Mouse (Mus musculus) adrenal gland, postnatal 36 days (tissue): ENCODE measurements at regions not wholly inside any gene's neighbourhood (a gene's known extent, or its start where the extent isn't known, plus 50 kb on each side); places are given as distances from the start of the nearest gene placed in this dataset.
"Not testable (repeated sequence)": the region's sequence is repeated elsewhere in the genome, so short reads cannot be mapped to it uniquely, and the experiment has no call there.

Source experiments
- DNase-seq, 2 experiments: peaks; one replicate each; pipeline ENCODE4 v3.0.0; 2021; ENCODE audit warnings: mixed read lengths in 1 of 2

DNA sequence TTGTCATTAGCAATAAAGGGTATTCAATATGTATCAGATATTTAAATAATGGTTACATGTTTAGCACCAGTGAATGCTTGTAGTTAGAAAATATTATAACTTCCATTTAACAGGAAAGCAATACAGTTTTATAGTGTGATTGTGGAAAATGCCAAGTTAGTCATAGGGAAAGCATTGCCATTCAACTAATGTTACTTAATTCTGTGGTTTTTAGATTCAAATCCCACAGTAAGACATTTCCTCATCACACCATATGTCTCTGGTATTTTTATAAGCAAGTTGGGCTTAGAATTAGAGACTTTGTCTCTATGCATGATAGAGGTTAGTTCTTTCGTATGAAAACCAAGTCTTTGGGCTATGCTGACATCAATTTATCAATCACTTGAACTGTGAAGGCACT, 133.0 kb downstream of the Prr30 start:
- DNase-seq, result no peak

DNA sequence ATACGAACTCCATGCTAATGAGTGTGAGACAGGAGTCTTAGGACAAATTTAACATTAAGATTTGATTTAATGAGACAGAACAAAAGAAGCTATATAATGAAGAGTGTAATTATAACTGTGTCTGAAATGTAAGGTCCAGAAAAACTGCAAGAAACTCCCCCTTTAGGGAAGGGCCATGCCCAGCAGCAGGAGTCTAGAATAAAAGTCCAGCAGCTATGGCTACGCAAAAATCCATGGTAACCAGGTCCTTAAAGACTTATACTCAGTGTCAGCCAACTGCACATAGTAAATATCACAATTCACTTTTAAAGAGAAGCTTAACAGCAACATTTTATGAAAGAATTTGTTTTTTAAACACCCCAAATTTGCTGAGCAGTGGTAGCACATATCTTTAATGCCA, 143.3 kb downstream of the Prr30 start:
- DNase-seq, result no peak

DNA sequence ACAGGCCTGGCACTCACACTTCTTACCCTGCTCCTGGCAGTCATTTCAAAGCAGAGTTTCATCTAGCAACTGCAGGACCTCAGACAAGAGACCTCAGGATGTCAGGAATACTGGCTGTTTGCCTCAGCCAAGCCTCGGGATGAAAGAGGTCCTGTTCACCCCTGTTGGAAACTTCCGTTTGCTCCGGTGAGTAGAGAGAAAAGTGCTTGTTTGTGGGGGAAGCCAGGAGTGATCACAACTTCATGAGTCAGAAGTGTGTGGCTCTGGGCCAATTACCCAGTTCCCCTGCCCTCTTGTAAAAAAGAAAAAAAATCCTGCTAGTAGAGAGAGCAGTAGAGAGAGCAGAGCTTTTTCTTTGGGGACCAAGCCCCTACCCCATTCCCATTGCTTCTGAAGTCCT, 144.2 kb downstream of the Prr30 start:
- DNase-seq, result peak; percentile 73 to 74

DNA sequence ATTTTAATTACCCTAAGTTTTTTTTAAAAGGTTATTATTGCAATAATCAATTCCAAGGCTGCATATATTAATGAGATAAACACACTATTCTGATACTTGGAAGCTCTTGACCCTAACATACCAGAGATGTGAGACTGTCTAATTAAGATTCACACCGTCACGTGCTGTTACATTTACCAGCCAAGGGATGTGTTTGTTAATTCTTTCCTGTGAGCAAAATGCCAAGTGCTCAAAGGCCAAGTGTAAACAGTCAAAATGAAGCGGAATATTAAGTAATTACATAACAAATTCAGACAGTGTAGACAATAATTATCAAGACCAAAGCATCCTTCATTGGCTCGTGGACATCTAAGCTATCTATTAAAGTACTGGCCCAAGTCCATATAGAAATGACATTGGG, 145.3 kb downstream of the Prr30 start:
- no peak for DNase-seq

DNA sequence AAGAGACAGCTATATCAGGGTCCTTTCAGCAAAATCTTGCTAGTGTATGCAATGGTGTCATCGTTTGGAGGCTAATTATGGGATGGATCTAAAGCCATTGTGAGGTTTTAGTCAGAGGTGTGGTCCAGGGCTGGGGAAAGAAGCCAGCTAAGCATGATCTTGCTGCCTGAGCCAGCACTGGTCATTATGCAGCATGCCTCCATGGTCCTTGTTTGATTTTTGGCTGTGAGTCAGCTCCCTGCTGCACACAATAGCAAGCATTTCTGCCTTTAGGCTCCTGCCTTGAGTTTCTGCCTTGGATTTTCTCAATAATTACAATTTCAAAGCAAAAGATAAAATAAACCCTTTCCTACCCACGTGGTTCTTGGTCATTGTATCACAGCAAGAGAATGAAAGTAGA, 147.4 kb downstream of the Prr30 start:
- DNase-seq, result no peak

DNA sequence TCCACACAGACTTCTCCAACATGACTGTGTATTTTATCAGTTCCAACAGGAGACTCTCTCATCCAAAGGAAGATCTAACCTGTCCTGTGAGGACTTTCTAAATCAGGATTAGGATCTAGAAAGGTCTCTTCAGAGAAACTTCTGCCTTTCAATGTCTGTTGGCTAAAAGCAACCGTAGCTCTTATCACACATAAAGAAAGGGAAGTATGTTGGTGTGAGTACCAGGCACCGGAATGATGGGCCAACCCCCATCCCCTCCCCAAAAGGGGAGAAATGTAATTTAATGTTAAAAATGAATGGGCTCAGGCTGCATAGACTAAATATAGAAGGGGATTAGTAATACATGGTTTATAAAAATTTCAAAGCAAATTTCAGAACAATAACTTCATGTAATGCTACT, 149.9 kb downstream of the Prr30 start:
- no peak for DNase-seq

DNA sequence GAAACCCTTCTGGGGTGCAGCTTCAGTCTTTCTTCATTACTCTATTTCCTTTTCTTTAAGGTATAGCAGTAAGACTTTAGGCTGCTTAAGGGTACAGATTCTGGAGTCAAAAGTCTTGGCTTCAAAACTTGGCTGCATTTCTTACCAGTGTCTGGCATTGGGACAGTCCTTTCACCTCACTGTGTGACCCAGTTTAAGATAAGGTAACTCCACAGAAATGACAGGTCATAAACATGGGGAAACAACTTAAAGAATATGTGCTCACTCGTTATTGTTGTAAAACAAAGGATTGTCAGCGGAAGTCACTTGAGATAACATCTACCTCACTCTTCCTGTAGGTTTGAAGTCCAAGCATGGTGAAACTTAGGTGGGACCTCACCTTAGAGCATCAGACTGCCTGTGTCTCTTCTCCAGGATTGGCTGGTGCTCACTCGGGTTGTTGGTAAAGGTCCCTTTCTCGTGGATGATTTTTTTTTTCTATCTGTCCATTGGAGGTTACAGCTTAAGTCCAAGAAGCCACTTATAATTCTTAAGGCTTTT, 150.4 kb downstream of the Prr30 start:
- no peak for DNase-seq

DNA sequence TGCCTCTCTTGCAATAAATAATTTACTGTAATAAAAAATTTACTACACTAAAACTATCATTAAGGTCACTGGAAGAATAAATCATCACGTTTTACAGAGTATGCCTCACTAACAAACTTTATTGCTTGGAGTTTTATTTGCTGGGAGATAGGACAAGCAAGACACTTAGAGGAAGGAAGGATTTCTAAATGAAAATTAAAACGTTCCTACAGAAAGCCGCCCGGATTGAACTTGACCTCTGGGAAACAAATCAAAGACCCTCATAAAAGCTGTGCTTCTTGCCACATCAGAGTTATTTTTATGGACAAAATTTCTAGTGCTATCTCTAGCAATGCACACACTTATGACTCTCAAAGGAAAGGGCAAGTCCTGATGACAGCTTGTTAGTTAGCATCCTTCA, 156.6 kb downstream of the Prr30 start:
- no peak for DNase-seq

DNA sequence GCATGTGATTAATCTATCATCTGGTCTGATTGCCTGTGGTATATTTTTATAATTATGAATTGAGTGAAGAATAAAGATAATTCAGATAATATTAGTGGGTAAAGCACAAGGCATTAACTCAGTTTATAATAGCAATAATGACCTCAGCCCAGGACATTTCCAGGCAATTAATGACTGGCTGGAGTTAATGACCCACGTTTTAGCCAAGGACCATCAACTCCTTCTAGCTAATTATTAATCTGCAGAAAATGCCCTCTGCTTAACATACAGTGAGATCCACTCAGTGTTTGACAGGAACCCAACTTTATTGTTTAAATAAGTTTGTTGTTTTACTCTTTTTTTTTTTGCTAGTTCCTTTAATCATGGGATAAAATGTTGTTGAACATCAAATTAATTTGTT, 199.1 kb downstream of the Prr30 start:
- no peak for DNase-seq

DNA sequence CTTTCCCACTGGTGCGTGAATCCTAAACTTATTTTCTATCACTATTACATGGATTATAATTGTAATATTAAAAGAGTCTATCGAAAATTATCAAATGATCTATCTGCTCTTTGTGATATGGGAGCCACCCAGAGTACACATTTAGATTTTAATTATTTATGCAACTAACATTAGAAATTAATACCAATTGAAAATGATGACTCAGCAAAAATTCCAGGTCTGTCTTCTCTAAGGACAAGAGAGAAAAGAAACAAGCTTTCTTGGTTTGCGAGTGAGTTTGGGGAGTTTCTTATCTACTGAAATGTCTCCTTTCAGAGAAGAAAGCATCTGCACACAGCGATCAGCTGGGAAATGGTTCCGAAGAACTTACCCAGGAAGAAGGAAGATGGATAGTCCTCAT, 219.4 kb downstream of the Prr30 start:
- no peak for DNase-seq

DNA sequence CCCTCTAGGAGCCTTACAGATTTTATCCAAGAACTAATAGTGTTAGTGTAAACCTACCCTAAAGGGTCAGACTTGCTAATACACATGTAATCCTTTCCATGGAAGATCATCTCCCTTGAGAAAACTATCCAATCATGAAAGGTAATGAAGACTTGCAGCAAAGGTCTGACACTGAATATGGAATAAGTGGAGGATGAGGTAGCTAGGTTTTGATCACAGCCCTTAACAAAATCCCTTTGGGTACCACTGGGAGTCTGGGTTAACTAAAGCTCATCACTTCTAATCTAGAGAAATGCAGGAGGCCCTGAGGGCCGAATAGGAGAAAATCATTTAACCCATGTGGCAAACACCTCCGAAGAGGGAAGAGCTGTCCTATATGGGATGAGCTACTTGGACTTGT, 221.6 kb downstream of the Prr30 start:
- no peak for DNase-seq

DNA sequence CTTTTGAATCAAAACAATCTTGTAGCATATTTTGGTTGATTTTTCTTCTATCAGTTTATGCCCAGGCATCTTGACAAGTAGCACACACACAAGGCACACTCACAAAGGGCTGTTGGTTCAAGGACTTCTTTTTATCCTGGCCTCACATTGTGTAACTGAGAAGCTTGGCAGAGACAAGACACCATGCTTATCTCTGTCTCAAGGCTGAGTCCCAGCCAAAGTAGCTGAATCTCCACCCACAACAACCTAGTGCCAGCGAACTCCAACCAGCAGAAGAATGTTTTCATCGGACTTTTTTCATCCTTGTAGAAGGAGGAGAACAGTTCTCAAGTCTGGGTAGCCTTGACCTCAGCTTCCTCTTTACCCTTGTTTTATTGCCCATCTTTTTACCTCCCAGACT, 229.2 kb downstream of the Prr30 start:
- DNase-seq, result peak; percentile 72 to 75

DNA sequence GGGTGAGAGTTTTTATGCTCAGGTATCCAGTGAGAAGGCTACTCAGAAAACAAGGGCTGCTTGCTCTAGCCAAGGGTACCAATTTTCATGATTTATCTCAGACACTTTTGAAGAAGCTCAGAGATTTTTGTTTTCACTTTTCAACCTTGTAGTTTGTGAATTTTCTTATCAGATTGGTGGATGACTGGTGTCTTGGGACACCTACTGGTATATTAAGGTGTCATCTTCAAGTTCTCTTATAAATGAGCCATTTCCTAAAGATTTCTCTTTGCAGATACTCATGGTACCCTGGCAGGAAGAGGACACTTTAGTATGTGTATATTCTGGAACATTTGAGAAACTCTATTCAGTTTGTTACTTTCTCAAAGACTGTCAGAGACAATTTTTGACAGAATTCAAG, 239.9 kb downstream of the Prr30 start:
- no peak for DNase-seq

DNA sequence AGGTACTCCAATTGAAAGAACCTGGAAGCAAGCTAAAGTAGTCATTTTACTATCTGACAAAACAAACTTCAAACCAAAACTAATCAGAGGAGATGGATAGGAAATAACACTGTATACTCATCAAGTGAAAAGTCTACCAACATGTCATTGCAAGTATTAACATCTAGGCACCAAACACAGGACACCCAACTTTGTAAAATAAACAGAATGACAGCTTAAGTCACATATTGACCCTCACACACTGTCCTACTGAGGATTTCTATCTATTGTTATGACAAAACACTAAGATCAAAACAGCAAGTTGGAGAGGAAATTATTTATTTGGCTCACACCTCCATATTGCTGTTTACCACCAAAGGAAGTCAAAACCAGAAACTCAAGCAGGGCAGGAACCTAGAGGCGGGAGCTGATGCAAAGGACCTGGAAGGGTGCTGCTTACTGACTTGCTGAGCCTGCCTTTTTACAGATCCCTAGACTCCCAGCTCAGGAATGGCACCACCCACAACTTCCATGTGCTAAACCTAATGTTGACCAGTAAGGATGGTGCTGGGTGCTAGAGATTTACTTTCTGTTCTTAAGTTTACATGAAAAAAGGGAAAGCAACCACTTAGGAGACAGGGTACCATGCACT, 244.2 kb downstream of the Prr30 start:
- no peak for DNase-seq

DNA sequence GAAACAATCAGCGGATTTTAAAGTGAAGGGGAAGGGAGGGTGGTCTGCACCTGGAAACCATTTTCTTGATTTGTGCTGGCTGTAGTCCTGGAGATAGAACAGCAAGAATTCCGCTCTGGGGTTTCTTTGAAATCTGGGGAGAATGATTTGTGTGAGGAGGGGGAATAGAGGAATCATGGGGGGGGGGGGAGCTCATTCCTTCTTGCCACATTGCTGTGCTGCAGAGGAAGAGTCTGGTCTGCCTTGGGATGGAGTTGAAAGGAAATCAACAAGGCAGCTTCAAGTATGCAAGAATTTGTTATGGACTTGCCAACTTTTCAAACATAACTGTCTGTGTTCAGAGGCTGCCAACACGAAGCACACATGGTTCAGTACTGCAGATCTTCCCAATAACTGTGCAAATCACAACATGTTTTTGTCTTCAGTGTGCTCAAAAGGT, 249.4 kb downstream of the Prr30 start:
- DNase-seq, result no peak

DNA sequence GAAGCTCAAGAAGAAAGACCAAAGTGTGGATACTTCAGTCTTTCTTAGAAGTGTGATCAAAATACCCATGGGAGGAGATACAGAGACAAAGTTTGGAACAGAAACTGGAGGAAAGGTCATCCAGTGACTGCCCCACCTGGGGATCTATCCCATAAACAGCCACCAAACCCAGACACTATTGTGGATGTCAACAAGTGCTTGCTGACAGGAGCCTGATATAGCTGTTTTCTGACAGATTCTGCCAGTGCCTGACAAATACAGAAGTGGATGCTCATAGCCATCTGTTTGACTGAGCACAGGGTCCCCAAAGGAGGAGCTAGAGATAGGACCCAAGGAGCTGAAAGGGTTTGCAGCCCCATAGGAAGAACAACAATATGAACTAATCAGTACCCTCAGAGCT, 252.5 kb downstream of the Prr30 start:
- DNase-seq, result not testable (repeated sequence)

DNA sequence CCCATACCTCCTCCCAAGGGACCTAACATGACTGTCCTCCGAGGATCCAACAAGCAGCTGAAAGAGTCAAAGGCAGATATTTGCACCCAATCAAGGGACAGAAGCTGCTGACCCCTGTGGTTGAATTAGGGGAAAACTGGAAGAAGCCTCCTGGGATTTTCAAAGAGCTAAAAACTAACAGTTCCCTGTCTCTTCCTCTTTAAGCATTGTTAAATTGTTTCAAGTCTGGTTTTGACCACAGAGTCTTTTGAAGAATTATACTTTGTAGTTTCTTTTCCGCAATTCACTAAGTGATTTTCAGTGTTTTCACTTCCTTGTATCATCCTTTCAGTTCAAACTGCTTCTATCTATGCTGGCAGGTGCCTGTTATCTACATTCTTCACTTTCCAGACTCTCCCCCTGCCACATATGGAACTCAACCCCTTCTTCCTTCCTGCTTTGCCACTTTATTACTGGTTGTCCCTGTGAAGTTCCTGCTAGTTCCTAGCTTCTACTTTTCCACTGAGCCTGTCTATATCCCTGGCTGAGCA, 262.7 kb downstream of the Prr30 start:
- DNase-seq, result no peak

DNA sequence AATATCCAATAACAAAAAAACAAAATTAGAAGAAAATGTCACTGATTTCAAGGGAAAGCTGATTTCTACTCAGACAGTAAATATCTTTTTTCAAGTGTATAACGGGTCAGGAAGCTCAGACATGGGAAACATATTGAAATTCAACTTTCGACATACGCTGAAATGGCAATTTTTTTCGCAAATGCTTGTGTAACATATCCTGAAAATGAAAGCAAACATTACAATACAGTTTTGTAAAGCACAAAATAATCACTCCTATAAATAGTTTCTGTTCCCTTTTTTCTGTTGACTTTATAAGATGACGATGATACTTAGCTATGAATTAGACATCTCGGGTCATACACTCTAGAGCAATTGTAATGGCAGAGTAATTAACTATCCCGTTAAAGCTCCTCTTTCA, 265.6 kb downstream of the Prr30 start:
- DNase-seq, result no peak

DNA sequence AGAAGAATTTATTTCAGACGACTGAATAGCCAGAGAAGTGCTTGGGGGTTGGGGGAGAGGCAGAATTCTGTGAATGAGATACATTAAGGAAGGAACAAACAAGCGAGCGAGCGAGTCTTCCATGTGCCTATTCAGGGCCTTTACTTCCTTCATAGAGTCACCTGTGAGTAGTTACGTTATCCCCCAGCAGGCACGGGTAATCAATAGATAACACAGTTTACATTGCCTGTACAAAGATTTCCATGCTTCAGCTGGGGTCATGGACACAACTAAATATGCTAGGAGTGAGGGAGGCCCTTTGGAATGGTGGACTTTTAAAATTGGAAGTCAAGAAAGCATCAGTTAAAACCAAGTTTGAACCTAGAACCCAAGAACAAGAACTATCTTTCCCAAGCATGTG, 275.2 kb downstream of the Prr30 start:
- DNase-seq, result no peak

DNA sequence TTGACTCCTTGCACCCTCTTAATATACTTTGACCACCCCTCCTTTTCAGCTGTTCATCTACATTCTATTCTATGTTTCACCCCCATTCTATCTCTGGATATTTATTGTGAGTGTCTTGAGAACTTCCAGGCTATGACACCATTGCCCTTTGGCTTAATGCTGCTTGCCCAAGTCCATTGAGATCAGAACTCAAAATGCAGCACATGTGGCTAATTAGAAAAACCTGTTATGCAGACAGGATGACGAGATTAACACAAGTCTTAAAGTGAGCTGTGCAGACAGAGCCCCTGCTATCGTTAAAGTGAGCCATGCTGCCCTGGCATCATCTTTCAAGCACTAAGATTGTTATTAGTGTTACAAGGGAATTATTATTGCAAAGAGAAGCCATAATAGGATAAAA, 299.9 kb downstream of the Prr30 start:
- DNase-seq, result no peak

DNA sequence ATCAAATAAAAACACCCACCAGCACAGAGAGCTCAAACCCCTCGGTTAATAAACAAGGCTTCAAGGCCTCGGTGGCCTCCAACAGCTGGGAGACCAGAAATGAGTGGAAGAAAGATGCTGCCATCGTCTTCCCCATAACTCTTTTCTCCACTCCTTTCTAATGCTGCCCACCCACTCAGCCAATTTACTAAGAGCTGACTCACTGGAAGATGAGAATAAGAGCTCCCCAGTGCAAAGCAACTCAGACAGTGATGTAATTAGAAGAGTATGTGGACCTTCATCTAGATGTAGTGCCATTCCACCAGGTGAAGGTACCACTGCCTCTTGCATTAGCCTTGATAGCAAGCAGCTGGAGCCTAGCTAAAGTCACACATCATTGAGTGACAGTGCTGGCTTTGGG, 301.1 kb downstream of the Prr30 start:
- no peak for DNase-seq

DNA sequence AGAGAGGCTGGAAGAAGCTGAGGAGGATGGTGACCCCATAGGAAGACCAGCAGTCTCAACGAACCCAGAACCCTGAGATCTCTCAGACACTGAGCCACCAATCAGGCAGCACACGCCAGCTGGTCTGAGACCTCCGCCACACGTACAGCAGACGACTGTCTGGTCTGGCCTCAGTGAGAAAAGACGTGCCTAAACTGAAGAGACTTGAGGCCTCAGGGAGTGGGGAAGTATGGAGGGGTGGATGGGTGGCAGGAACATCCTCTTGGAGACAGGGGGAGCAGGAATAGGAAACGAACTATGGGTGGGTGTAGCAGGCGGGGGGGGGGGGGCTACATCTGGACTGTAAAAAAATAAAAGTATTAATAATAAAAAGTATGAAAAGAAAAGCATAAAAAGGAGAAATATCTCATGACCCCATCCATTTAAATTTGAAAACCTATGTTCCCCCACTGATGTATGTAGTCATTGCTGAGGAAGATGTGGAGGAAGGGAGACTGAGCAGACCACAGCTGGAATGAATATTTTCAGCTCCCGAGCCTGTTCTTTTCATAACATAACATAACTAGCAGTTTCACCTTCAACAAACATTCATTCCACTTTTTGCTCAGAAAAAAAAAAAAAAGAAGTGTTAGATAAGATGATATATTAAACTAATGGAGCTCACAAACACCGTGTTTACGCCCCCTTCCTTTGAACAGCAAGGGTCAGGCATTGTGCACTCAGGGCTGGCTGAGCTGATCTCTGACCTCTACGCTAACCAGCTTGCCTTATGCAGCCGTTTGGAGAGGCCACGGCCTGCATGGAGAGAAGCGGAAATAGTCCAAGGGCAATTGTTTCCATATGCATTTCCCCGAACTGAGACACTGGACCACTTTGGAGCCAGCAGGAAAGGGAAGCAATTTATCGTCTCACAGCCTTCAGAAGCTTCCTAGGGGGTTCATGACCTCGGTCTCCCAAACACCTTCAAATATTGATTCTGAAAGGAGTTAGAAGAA, 310.7 kb downstream of the Prr30 start:
- peak; percentile 21 to 52 for DNase-seq

DNA sequence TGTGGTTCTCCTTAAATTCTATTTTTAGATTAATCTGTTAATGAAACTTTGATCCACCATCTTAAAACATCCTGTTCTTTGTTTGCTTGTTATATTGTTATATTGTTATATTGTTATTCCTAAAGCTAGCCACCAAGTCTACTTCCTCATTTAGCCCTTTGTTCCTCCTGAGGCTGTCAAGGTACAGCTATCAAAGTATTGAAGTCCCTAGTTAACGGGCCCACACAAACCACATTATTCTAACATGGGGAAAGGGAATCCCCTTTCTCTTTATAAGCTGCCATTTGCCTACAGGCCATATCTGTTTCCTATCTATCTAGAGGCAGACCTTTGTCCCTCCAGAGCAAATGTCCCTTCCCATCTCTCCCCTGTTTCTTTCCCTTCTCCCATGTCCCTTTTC, 317.0 kb downstream of the Prr30 start:
- DNase-seq, result no peak
